Mouse (Mus musculus) liver, embryonic 12.5 days (tissue): ENCODE data around the gene Elavl1. TPM values are rescaled to one million over a fixed set of nuclear protein-coding genes. Genes with fewer than 3 reads are reported as not detected.
A peak's percentile ranks its signal among the peaks of the same experiment; 100 is the strongest.

Experiments
- ATAC-seq: fragments of 200-750 bp; cut with Nextera tagmentation; 2 replicates; pipeline ENCODE4 v1.8.0; 2017; ENCODE audit warnings: moderate number of reproducible peaks, mild to moderate bottlenecking, moderate library complexity
- H3K27ac ChIP-seq: fragments of 300-500 bp; sonication (generic); 2 replicates; pipeline ENCODE4 v1.5.1; 2016; ENCODE audit warnings: mild to moderate bottlenecking
- H3K27me3 ChIP-seq: fragments of 300-500 bp; sonication (generic); replicated peaks from 2 replicates; pipeline ENCODE4 v1.6.1; 2016; ENCODE audit warnings: mild to moderate bottlenecking, moderate library complexity
- H3K36me3 ChIP-seq: fragments of 300-500 bp; sonication (generic); 2 replicates; pipeline ENCODE4 v1.6.1; 2016; ENCODE audit warnings: mild to moderate bottlenecking, moderate library complexity
- H3K4me1 ChIP-seq: fragments of 300-500 bp; sonication (generic); 2 replicates; pipeline ENCODE4 v1.6.1; 2016
- H3K4me2 ChIP-seq: fragments of 300-500 bp; sonication (generic); 2 replicates; pipeline ENCODE4 v1.6.1; 2016; ENCODE audit warnings: mild to moderate bottlenecking, moderate library complexity
- H3K4me3 ChIP-seq: fragments of 300-500 bp; sonication (generic); 2 replicates; pipeline ENCODE4 v1.5.1; 2016; ENCODE audit warnings: mild to moderate bottlenecking, moderate library complexity
- H3K9ac ChIP-seq: fragments of 300-500 bp; sonication (generic); 2 replicates; pipeline ENCODE4 v1.6.1; 2016; ENCODE audit warnings: mild to moderate bottlenecking, moderate library complexity
- H3K9me3 ChIP-seq: fragments of 300-500 bp; sonication (generic); replicated peaks from 2 replicates; pipeline ENCODE4 v1.6.1; 2016; ENCODE audit warnings: mild to moderate bottlenecking, moderate library complexity
- WGBS: fragments of 180-500 bp; shearing (Covaris S2); methylation state at CpG from one replicate; pipeline ENCODE4 v1.1.7; 2016; ENCODE audit not compliant: insufficient replicate concordance; 5-methylcytosine and 5-hydroxymethylcytosine counted together
- polyA plus RNA-seq: library from polyadenylated mRNA; unstranded; fragments of >200 nt; fragmentation: Nextera tagmentation; extraction: Ambion mirVana; gene quantifications from 2 replicates; pipeline ENCODE4 v1.2.1, GENCODE M21; 2016

Gene Elavl1
- polyA plus RNA-seq, 1 experiment from 2014 or later, result 215 TPM

DNA sequence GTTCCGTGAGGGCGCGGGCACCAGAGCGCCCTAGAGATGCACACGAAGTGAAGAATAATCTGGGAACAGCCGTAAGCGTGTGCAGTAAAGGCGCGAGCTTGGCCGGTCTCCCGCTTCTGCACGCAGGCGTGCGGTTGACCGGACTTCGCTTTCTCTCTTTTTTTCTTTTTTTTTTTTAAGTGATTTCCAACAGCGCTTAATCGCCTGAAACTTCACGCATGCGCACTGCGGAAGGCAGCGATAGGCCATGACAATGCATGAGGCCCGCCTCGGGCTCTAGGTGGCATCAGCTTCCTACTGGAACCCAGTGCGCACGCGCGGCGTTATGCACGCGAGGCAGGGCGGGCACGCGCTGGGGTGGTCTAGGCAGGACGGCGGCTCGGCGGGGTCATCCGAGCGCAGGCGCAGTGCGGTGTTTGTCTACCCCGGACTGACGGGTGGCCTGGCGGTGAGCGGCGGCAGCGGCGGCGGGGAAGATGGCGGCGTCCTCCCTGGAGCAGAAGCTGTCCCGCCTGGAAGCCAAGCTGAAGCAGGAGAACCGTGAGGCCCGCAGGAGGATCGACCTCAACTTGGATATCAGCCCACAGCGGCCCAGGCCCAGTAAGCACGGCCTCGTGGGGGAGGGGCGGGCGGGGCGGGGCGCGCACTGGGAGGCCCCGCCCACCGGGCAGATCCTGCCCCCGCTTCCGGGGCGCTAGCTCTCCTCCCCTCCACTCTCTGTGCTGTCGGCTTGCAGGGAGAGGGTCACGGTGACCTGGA lies 86.6 kb downstream of the Elavl1 start, which contains the start of the genes Map2k7 and Gm49320:
Map2k7 (plus strand) TSS at position 307 of the 759 bp plus-strand sequence.
Gm49320 (plus strand) TSS at position 432 of the 759 bp plus-strand sequence.
- peak within 1 kb of the TSS; percentile 83 for H3K4me2 ChIP-seq
- WGBS, result under 1% methylated on average over 71 of the region's 71 CpGs
- H3K9ac ChIP-seq, result peak within 1 kb of the TSS; percentile 79
- H3K4me3 ChIP-seq, result peak within 1 kb of the TSS; percentile 82
- peaks cover 14% of the 10 kb centered on the region; the same call in 1 of the 2 replicates for H3K27me3 ChIP-seq
- no peaks in the 10 kb centered on the region for H3K9me3 ChIP-seq
- H3K36me3 ChIP-seq, result peaks cover 31% of the 10 kb centered on the region
- ATAC-seq, result peak; percentile 91
- H3K27ac ChIP-seq, result peak within 1 kb of the TSS; percentile 96
- peaks cover 30% of the 10 kb centered on the region for H3K4me1 ChIP-seq

DNA sequence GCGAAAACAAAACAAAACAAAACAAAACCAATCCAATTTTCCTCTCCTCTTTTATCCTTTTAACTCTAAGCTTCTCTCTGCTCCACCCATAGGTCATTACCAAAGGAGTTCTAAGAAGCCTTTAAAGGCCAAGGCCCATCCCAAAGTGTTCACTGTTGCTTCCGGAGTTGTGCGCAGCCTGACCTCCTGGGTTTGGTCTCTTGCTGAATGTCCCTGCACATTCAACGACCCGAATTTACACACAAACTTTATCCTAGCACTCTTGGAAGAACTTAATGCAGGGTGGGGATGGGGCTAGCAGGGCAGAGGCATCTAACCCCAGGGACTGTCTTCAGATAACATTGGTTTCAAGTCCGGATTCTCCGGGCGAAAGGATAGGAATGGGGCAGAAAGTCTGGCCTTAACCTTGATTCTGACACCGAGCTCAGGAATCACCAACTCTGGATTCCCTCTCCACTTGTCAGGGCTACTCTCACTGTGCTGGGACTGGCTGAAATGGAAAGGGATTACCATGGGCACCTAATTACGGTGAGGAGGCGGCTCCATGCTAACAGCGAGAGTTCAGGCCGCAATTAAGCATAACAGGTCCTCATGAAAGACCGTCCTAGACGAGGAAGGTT lies 87.3 kb downstream of the Elavl1 start:
- Histone ChIP-seq H3K9me3 (no peaks in the 10 kb centered on the region), H3K27me3 (peaks cover 14% of the 10 kb centered on the region; the same call in 1 of the 2 replicates), H3K36me3 (peaks cover 24% of the 10 kb centered on the region), H3K27ac (peak overlapping the region; percentile 96), H3K4me2 (peak overlapping the region; percentile 83), H3K4me1 (peaks cover 30% of the 10 kb centered on the region), H3K9ac (peak overlapping the region; percentile 79), H3K4me3 (peak overlapping the region; percentile 82)
- no peak for ATAC-seq
- 19% methylated on average over 15 of the region's 15 CpGs for WGBS

Other genes with a start within 250 kb of the Elavl1 start
- gene Cd209f, start 219.6 kb downstream of the Elavl1 start, polyA plus RNA-seq, result not detected in 2 replicates
- gene Cd209g, start 191.3 kb downstream of the Elavl1 start, polyA plus RNA-seq, result not detected in 2 replicates
- 8.0 and 8.6 TPM in 2 replicates for gene Evi5l, start 158.8 kb downstream of the Elavl1 start, polyA plus RNA-seq
- gene Prr36, start 108.0 kb downstream of the Elavl1 start, polyA plus RNA-seq, result 0.25 and 0.43 TPM in 2 replicates
- 0.18 and 0.37 TPM in 2 replicates for gene Lrrc8e, start 98.6 kb downstream of the Elavl1 start, polyA plus RNA-seq
- 18.0 and 21.1 TPM in 2 replicates for gene Map2k7, start 86.7 kb downstream of the Elavl1 start, polyA plus RNA-seq
- gene Gm49320, start 86.5 kb downstream of the Elavl1 start, polyA plus RNA-seq, result 0.18 and 0.43 TPM in 2 replicates
- gene Tgfbr3l, start 77.2 kb downstream of the Elavl1 start, polyA plus RNA-seq, result 1.3 and 1.4 TPM in 2 replicates
- gene Snapc2, start 72.3 kb downstream of the Elavl1 start, polyA plus RNA-seq, result 26.3 and 27.2 TPM in 2 replicates
- 5.5 and 7.1 TPM in 2 replicates for gene Ctxn1, start 66.1 kb downstream of the Elavl1 start, polyA plus RNA-seq
- gene Timm44, start 49.5 kb downstream of the Elavl1 start, polyA plus RNA-seq, result 53.0 and 54.4 TPM in 2 replicates
- 9.6 and 10.9 TPM in 2 replicates for gene Ccl25, start 203 bp downstream of the Elavl1 start, polyA plus RNA-seq
- gene Cers4, start 167.6 kb upstream of the Elavl1 start, polyA plus RNA-seq, result 4.2 and 4.3 TPM in 2 replicates